Mouse (Mus musculus) heart, adult 2 months (tissue): ENCODE results near the gene Olfr38.

Experiments
- CTCF ChIP-seq: fragments of 200-600 bp; IDR thresholded peaks from 2 replicates; pipeline ENCODE4 v1.8.1; 2022; ENCODE audit warnings: antibody characterized with exemption, mild to moderate bottlenecking, moderate library complexity
- EP300 ChIP-seq: fragments of 200-500 bp; IDR thresholded peaks from 2 replicates; pipeline ENCODE4 v1.6.1; 2011; ENCODE audit warnings: low read depth, low read length, control low read depth; ENCODE audit not compliant: insufficient read depth

DNA sequence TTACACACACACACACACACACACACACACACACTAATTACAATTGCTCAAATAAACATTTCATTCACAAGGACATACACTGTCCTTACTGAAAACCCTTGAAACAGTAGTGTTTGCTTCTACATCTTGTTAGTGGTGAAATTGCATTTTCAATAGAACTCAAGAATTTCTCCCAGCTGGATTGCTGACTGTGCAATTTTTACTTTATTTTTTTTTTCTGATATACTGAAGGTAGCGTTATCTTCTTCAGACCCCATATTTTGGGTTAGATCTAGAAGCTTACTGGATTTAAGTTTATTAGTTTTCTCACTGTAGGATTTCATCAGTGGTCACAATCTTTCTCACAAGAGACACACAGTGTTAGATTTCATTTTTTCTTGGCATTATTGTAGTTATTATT, 20.9 kb downstream of the Olfr38 start:
- TF ChIP-seq EP300, result no peak
- no peak for TF ChIP-seq CTCF
